Mouse (Mus musculus) heart, embryonic 15.5 days (tissue): ENCODE data around the gene Pfkp. TPM values are rescaled to one million over a fixed set of nuclear protein-coding genes. Genes with fewer than 3 reads are reported as not detected.
A peak's percentile ranks its signal among the peaks of the same experiment; 100 is the strongest.

Experiments used
- ATAC-seq: fragments of 200-750 bp; cut with Nextera tagmentation; replicated peaks from 2 replicates; pipeline ENCODE4 v1.8.0; 2017; ENCODE audit warnings: low read depth, moderate TSS enrichment; ENCODE audit not compliant: insufficient number of reproducible peaks, insufficient read depth, low FRiP score
- H3K27ac ChIP-seq: fragments of 300-500 bp; sonication (generic); 2 replicates; pipeline ENCODE4 v1.5.1; 2015; ENCODE audit warnings: mild to moderate bottlenecking, inconsistent platforms
- H3K27me3 ChIP-seq: fragments of 300-500 bp; sonication (generic); 2 replicates; pipeline ENCODE4 v1.6.1; 2015; ENCODE audit warnings: inconsistent platforms
- H3K36me3 ChIP-seq: fragments of 300-500 bp; sonication (generic); 2 replicates; pipeline ENCODE4 v1.6.1; 2015; ENCODE audit warnings: mild to moderate bottlenecking, inconsistent platforms
- H3K4me1 ChIP-seq: fragments of 300-500 bp; sonication (generic); replicated peaks from 2 replicates; pipeline ENCODE4 v1.6.1; 2015; ENCODE audit warnings: inconsistent platforms
- H3K4me2 ChIP-seq: fragments of 300-500 bp; sonication (generic); 2 replicates; pipeline ENCODE4 v1.6.1; 2015; ENCODE audit warnings: inconsistent platforms, mild to moderate bottlenecking, moderate library complexity
- H3K4me3 ChIP-seq: fragments of 300-500 bp; sonication (generic); 2 replicates; pipeline ENCODE4 v1.5.1; 2015; ENCODE audit warnings: mild to moderate bottlenecking, inconsistent platforms
- H3K9ac ChIP-seq: fragments of 300-500 bp; sonication (generic); 2 replicates; pipeline ENCODE4 v1.6.1; 2015; ENCODE audit warnings: mild to moderate bottlenecking, inconsistent platforms
- H3K9me3 ChIP-seq: fragments of 300-500 bp; sonication (generic); replicated peaks from 2 replicates; pipeline ENCODE4 v1.6.1; 2016; ENCODE audit warnings: inconsistent platforms
- WGBS: fragments of 180-500 bp; shearing (Covaris S2); methylation state at CpG from one replicate; pipeline ENCODE4 v1.1.7; 2015; ENCODE audit warnings: mixed read lengths; 5-methylcytosine and 5-hydroxymethylcytosine counted together
- polyA plus RNA-seq: library from polyadenylated mRNA; unstranded; fragments of >200 nt; fragmentation: Nextera tagmentation; extraction: Ambion mirVana; gene quantifications from 2 replicates; pipeline ENCODE4 v1.2.1, GENCODE M21; 2015

The Pfkp gene
- 172 and 191 TPM in 2 replicates for polyA plus RNA-seq

DNA sequence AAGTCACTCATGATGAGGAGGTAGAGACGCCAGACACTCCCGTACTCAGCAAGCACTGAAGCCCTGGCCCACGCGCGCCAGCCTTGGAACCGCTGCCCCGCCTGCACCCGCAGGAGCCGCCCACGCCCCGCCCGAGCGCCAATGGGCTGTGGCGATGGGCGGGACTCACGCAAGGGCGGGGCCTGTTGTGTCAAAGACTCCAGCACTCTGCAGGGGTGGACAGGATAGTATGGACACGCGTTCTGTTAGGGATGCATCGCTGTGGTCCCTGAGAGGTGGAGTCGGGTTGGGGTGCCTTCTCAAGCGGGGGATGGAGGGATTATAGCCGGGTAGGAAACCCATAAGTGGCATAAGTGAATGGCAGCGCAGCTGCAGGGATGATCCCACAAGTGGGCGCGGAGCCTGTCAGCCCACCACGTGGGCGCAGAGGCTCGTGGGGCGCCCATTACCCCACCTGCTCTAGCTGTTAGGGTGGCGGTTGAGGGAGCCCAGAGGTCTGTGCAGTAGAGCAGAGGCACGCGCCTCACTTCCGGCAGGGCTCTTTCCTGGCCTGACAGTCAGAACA is at the start of gene Pfkp:
Gene Pfkp (minus strand): TSS at position 109 of the 565 bp plus-strand sequence.
- WGBS: 2% methylated on average over 34 of the region's 34 CpGs
- H3K27me3 ChIP-seq: no peaks in the 10 kb centered on the region
- peak within 1 kb of the TSS; percentile 78 for H3K9ac ChIP-seq
- peak within 1 kb of the TSS; percentile 79 for H3K4me3 ChIP-seq
- H3K4me2 ChIP-seq: peak within 1 kb of the TSS; percentile 96
- peak within 1 kb of the TSS; percentile 93 for H3K27ac ChIP-seq
- H3K36me3 ChIP-seq: no peaks in the 10 kb centered on the region
- peaks cover 27% of the 10 kb centered on the region for H3K4me1 ChIP-seq
- peak; percentile 92 for ATAC-seq
- no peaks in the 10 kb centered on the region for H3K9me3 ChIP-seq

- ATAC-seq: no peak
Measured at GRCm38 (mm10) chr13:6690607-6691006, 42.0 kb upstream of the Pfkp start.

GRCm38 (mm10) chr13:6689962-6690361 is 41.4 kb upstream of the Pfkp start:
- no peak overlapping the region for H3K9ac ChIP-seq
- WGBS: 56% methylated on average over 4 of the region's 4 CpGs

More at GRCm38 (mm10) chr13:6690607-6691006, 42.0 kb upstream of the Pfkp start:
- Histone ChIP-seq H3K9ac (no peak overlapping the region), H3K27ac (no peak overlapping the region), H3K4me3 (no peak overlapping the region), H3K27me3 (no peaks in the 10 kb centered on the region), H3K4me1 (no peaks in the 10 kb centered on the region), H3K36me3 (no peaks in the 10 kb centered on the region), H3K4me2 (no peak overlapping the region), H3K9me3 (no peaks in the 10 kb centered on the region)
- WGBS: 65% methylated on average over 3 of the region's 3 CpGs

DNA sequence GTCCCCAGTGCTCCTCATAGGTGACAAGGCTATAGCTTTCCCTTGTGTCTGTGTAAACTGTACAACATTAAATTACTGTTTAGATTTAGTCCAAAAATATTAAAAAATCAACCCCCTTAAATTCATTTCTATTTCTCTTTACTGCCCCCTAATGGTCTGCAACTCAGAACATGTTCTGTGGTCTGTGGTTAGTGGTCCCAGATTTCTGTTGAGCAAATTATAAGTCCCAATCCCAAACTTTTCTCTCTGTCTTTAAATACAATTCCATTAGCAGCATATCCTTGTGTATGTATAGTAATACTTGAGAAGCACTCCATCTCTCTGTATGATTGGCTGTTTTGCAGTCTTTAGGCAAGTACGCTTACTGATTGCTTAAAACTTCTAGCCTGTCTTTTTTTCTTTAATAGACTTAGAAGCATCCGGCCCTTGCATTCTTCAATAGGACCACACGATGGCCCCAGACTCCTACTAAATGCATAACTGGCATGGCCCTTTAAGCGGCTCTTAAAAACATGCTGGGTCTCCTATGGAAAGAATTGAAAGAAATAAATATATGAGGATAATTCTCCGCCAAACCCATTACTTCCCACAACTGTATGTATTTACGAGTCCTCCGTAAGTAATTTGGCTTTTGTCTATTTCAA is 40.3 kb upstream of the Pfkp start:
- ATAC-seq: no peak
- Histone ChIP-seq H3K27me3 (no peaks in the 10 kb centered on the region), H3K4me1 (no peaks in the 10 kb centered on the region)

More at GRCm38 (mm10) chr13:6689962-6690361, 41.4 kb upstream of the Pfkp start:
- Histone ChIP-seq H3K9me3 (no peaks in the 10 kb centered on the region), H3K4me3 (no peak overlapping the region), H3K4me1 (no peaks in the 10 kb centered on the region), H3K27me3 (no peaks in the 10 kb centered on the region), H3K4me2 (no peak overlapping the region), H3K27ac (no peak overlapping the region), H3K36me3 (no peaks in the 10 kb centered on the region)
- ATAC-seq: no peak

GRCm38 (mm10) chr13:6666887-6667286 is 18.3 kb upstream of the Pfkp start:
- 35% methylated on average over 4 of the region's 4 CpGs for WGBS
- Histone ChIP-seq H3K4me1 (peaks cover 16% of the 10 kb centered on the region), H3K27me3 (no peaks in the 10 kb centered on the region), H3K36me3 (no peaks in the 10 kb centered on the region), H3K27ac (peak overlapping the region; percentile 7; the same call in 1 of the 2 replicates), H3K4me2 (no peak overlapping the region), H3K9me3 (no peaks in the 10 kb centered on the region), H3K4me3 (no peak overlapping the region), H3K9ac (no peak overlapping the region)
- ATAC-seq: peak; percentile 75

More for the DNA sequence above, 40.3 kb upstream of the Pfkp start:
- Histone ChIP-seq H3K9ac (no peak overlapping the region), H3K9me3 (no peaks in the 10 kb centered on the region), H3K27ac (no peak overlapping the region), H3K4me3 (no peak overlapping the region), H3K4me2 (no peak overlapping the region), H3K36me3 (no peaks in the 10 kb centered on the region)
- 42% methylated on average over 7 of the region's 7 CpGs for WGBS

DNA sequence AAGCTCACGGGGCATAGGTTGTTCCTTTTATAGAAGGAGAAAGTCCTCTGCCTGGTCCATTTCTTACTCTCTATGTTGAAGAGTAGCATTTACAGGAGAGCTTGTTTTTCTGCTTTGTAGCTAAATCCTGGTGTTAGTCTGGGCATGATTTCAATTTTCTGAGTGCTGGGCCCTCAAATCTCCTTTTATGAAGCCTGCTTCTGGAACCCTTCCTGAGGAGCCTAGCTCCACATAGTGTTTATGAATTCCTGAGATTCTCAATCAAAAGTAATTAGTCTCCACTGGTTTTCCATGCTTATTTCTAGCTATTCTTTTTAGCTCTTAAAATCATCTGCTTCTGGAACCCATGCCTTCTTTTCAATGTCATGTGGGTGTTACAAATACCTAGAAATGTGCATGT is 16.9 kb upstream of the Pfkp start:
- Histone ChIP-seq H3K9ac (no peak overlapping the region), H3K27me3 (no peaks in the 10 kb centered on the region), H3K36me3 (no peaks in the 10 kb centered on the region), H3K4me2 (no peak overlapping the region), H3K4me3 (no peak overlapping the region), H3K4me1 (peaks cover 16% of the 10 kb centered on the region), H3K9me3 (no peaks in the 10 kb centered on the region), H3K27ac (peak overlapping the region; percentile 20; the same call in 1 of the 2 replicates)
- 59% methylated on average over 1 of the region's 1 CpGs for WGBS
- ATAC-seq: no peak

DNA sequence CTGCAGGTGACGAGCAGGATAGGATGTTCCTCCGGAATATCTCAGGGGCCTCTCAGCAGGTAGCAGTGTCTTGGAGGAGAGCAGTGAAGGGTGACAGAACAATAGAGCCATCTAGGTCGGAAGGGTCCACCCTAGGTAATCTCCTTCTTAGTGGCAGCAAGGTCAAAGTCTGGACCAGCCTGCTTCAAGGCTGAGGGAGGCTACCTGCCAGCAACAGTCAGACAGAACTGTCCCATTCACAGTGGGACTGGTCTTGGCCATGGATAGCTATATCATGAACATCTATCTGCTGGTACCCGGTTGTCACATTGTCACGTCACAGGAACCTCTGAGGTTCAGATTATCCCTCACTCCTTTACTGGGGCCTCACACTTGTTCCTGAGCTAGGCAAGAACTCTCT is 15.6 kb upstream of the Pfkp start:
- Histone ChIP-seq H3K4me3 (no peak overlapping the region), H3K4me1 (peaks cover 18% of the 10 kb centered on the region), H3K36me3 (no peaks in the 10 kb centered on the region), H3K27ac (no peak overlapping the region), H3K4me2 (no peak overlapping the region), H3K9ac (no peak overlapping the region), H3K27me3 (no peaks in the 10 kb centered on the region), H3K9me3 (no peaks in the 10 kb centered on the region)
- WGBS: 78% methylated on average over 5 of the region's 5 CpGs
- no peak for ATAC-seq

DNA sequence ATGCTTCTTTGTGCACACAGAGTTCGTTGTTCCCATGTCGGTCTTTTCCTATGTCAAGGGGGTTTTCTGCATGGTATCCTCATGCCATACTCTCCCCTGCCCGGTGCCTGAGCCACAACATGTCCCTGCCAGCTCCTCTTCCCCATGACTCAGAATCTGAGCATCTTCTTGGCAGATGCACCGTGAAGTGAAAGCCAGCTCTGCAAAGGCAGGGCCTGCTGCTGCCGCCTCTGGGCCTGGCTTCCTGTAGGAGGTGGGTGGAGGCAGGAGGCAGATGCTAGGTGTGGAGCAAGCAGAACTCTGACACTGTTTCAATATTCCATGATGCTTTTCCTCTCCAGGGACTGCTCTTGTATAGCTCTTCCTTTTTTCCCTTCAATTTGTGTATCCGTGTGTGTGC is 10.7 kb upstream of the Pfkp start:
- Histone ChIP-seq H3K27ac (no peak overlapping the region), H3K9me3 (no peaks in the 10 kb centered on the region), H3K9ac (no peak overlapping the region), H3K4me3 (no peak overlapping the region), H3K27me3 (no peaks in the 10 kb centered on the region), H3K4me1 (peaks cover 5% of the 10 kb centered on the region; the same call in 1 of the 2 replicates), H3K4me2 (no peak overlapping the region), H3K36me3 (no peaks in the 10 kb centered on the region)
- no peak for ATAC-seq
- WGBS: 79% methylated on average over 6 of the region's 6 CpGs

DNA sequence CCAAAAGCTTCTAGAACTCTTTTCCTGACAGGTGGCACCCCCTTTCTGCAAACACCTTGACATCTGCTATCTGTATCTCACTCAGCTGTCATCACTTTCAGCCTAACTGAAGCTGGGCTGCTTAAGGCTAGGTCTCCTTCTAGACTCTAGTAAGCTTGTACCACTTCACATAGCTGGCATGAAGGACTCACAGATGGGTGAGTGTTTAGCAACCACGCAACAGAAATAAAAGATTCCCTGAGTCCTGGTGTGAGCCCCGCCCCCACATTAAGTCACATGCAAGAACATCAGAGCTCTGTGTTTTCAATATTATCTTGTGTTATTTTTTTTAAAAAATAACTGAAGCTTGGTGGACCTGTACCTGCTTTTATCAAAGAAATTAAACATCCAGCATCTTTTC is 8.7 kb upstream of the Pfkp start:
- peaks cover 5% of the 10 kb centered on the region; the same call in 1 of the 2 replicates for H3K4me1 ChIP-seq
- no peak for ATAC-seq
- no peak overlapping the region for H3K4me2 ChIP-seq
- 45% methylated on average over 2 of the region's 2 CpGs for WGBS
- no peak overlapping the region for H3K9ac ChIP-seq
- H3K36me3 ChIP-seq: no peaks in the 10 kb centered on the region
- no peaks in the 10 kb centered on the region for H3K27me3 ChIP-seq
- H3K27ac ChIP-seq: no peak overlapping the region
- H3K4me3 ChIP-seq: no peak overlapping the region
- no peaks in the 10 kb centered on the region for H3K9me3 ChIP-seq

DNA sequence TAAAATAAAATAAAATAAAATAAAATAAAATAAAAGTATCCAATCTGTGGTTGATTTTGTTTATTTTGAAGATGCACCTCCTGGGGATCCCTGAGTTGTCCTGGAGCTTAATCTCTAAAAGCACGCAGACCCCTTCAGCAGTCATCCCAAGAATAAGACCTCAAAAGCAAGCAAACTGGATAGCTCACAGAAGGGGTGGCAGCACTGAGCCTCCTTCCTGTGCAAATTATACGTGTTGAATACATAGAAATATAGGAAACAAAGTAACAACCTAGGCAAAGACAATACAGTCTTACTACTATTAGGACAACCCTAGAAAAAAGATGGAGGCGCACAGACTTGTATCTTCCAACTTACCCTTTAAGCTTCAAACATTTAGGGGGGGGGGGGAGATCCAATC is 965 bp upstream of the Pfkp start:
- Histone ChIP-seq H3K36me3 (no peaks in the 10 kb centered on the region), H3K27ac (no peak overlapping the region), H3K4me3 (no peak overlapping the region), H3K27me3 (no peaks in the 10 kb centered on the region), H3K4me2 (no peak overlapping the region), H3K9ac (no peak overlapping the region), H3K9me3 (no peaks in the 10 kb centered on the region), H3K4me1 (peaks cover 25% of the 10 kb centered on the region)
- no peak for ATAC-seq
- 70% methylated on average over 3 of the region's 3 CpGs for WGBS

- peak; percentile 29 for ATAC-seq
- peak overlapping the region; percentile 79 for H3K4me3 ChIP-seq
- peak overlapping the region; percentile 93 for H3K27ac ChIP-seq
- H3K4me2 ChIP-seq: peak overlapping the region; percentile 96
- H3K36me3 ChIP-seq: no peaks in the 10 kb centered on the region
- peaks cover 27% of the 10 kb centered on the region for H3K4me1 ChIP-seq
- WGBS: under 1% methylated on average over 28 of the region's 28 CpGs
- no peaks in the 10 kb centered on the region for H3K27me3 ChIP-seq
- H3K9me3 ChIP-seq: no peaks in the 10 kb centered on the region
- H3K9ac ChIP-seq: peak overlapping the region; percentile 78
Measured at GRCm38 (mm10) chr13:6647992-6648668, 447 bp downstream of the Pfkp start.
